27 mouse cellular contexts compared by ENCODE assay signal in genomic region chr11:102496206-102496605, GRCm38 (mm10). TPM values are rescaled to one million over a fixed set of nuclear protein-coding genes. Genes with fewer than 3 reads are reported as not detected.
DNase-seq lines count a peak whose midpoint lies in the region; ATAC-seq and TF ChIP-seq lines count a peak whose summit lies in the region.
"Had no signal": no experiment of that assay in that cellular context is flagged by ENCODE, and none has a peak within 500 bp of the region (broad histone marks: within the 10 kb centered on the region; RNA-seq: fewer than 3 reads in every experiment).

No protein-coding gene starts in this region.

- no peak overlapping the region for H3K9ac ChIP-seq in forebrain, embryonic 13.5 days
- H3K9ac ChIP-seq: forebrain, embryonic 15.5 days; hindbrain, embryonic 15.5 days; limb, embryonic 15.5 days; liver, embryonic 15.5 days; lung, embryonic 15.5 days; neural tube, embryonic 12.5 days had no signal

- no peak overlapping the region for H3K27ac ChIP-seq in forebrain, embryonic 13.5 days
- H3K27ac ChIP-seq: forebrain, embryonic 15.5 days; hindbrain, embryonic 10.5 days; hindbrain, embryonic 15.5 days; layer of hippocampus, adult 2 months; limb, embryonic 10.5 days; limb, embryonic 15.5 days; liver, embryonic 15.5 days; lung, embryonic 15.5 days; neural tube, embryonic 12.5 days had no signal

- no peak for ATAC-seq in forebrain, embryonic 13.5 days
- ATAC-seq: forebrain, embryonic 15.5 days; midbrain, embryonic 16.5 days had no signal

- H3K36me3 ChIP-seq in forebrain, embryonic 13.5 days (ENCODE audit: poor library complexity, severe bottlenecking), result peaks cover 69% of the 10 kb centered on the region

- H3K4me2 ChIP-seq in forebrain, embryonic 13.5 days, result no peak overlapping the region
- H3K4me2 ChIP-seq: forebrain, embryonic 15.5 days; hindbrain, embryonic 15.5 days; limb, embryonic 15.5 days; liver, embryonic 15.5 days; lung, embryonic 15.5 days; midbrain, embryonic 11.5 days; neural tube, embryonic 12.5 days had no signal

- H3K4me3 ChIP-seq in lung, adult 2 months (replicated peaks; ENCODE audit: extremely low read depth, low read depth, low read length), result no peak overlapping the region
- H3K4me3 ChIP-seq in forebrain, embryonic 13.5 days, result no peak overlapping the region
- H3K4me3 ChIP-seq: forebrain, embryonic 15.5 days; hindbrain, embryonic 10.5 days; hindbrain, embryonic 15.5 days; layer of hippocampus, adult 2 months; limb, embryonic 10.5 days; limb, embryonic 15.5 days; liver, embryonic 15.5 days; lung, embryonic 15.5 days; neural tube, embryonic 12.5 days had no signal

- no peak for TF ChIP-seq CTCF in lung, adult 2 months (IDR thresholded peaks at IDR 0.05; ENCODE audit: insufficient read depth, low read length)

- WGBS in lung, adult 2 months, result 52% methylated on average over 2 of the region's 2 CpGs
- WGBS in forebrain, embryonic 13.5 days, result 94% methylated on average over 2 of the region's 2 CpGs

- H3K9me3 ChIP-seq in forebrain, embryonic 13.5 days (replicated peaks), result no peaks in the 10 kb centered on the region
- H3K9me3 ChIP-seq: forebrain, embryonic 15.5 days; hindbrain, embryonic 10.5 days; hindbrain, embryonic 15.5 days; limb, embryonic 10.5 days; limb, embryonic 15.5 days; liver, embryonic 15.5 days; lung, embryonic 15.5 days; neural tube, embryonic 12.5 days had no signal

- TF ChIP-seq POLR2A in lung, adult 2 months (IDR thresholded peaks at IDR 0.05; ENCODE audit: borderline replicate concordance, extremely low read depth, low read depth, low read length), result no peak

- peaks cover 4% of the 10 kb centered on the region for H3K4me1 ChIP-seq in lung, adult 2 months (ENCODE audit: control insufficient read depth, insufficient read depth, low read length)
- no peaks in the 10 kb centered on the region for H3K4me1 ChIP-seq in forebrain, embryonic 13.5 days
- H3K4me1 ChIP-seq: forebrain, embryonic 15.5 days; hindbrain, embryonic 10.5 days; hindbrain, embryonic 15.5 days; limb, embryonic 10.5 days; limb, embryonic 15.5 days; lung, embryonic 15.5 days; neural tube, embryonic 12.5 days had no signal

- DNase-seq in gastrocnemius, postnatal 25 days, result peak; percentile 24
- DNase-seq in gastrocnemius, postnatal 10 days, result no peak
- peak; percentile 21 for DNase-seq in lung, postnatal 10 days
- no peak for DNase-seq in lung, adult 2 months
- peak; percentile 28 for DNase-seq in fibroblast of lung, adult 2 months (ENCODE audit: low read depth)
- peak; percentile 48 for DNase-seq in skeletal muscle tissue, adult 2 months (ENCODE audit: low read depth, low spot score)
- no peak for DNase-seq in cerebellum, adult 11-12 months
- DNase-seq: adrenal gland, postnatal 10 days; cerebellum, adult 11 months; cerebellum, postnatal 10 days; heart, postnatal 14 days; kidney, adult 11 months; kidney, postnatal 36 days; right cerebral cortex, adult 18-20 months had no signal

- no peaks in the 10 kb centered on the region for H3K27me3 ChIP-seq in forebrain, embryonic 13.5 days
- H3K27me3 ChIP-seq: forebrain, embryonic 15.5 days; hindbrain, embryonic 15.5 days; limb, embryonic 15.5 days; liver, embryonic 15.5 days; lung, embryonic 15.5 days; neural tube, embryonic 12.5 days had no signal

RNA-seq across cellular contexts. Expression of gene Itga2b, which starts 26.3 kb away (rescaled TPM):
- total RNA-seq in gastrocnemius, postnatal 25 days (2021), result 1 to 10 TPM; 1.4 to 1.6 TPM
- 1 to 10 TPM; 1.9 to 3.7 TPM for total RNA-seq in gastrocnemius, postnatal 10 days (2021)
- 11.4 and 14.9 TPM in 2 replicates for polyA plus RNA-seq in lung, adult 2 months (2012; rRNA removed)
- polyA plus RNA-seq in forebrain, embryonic 13.5 days (2015; fragmentation: Nextera tagmentation; extraction: Ambion mirVana), result 2.9 and 3.8 TPM in 2 replicates

RNA-seq across cellular contexts. Expression of gene Fam171a2, which starts 48.7 kb away (rescaled TPM):
- total RNA-seq in gastrocnemius, postnatal 25 days (2021), result 1 to 10 TPM; 1.6 to 2.7 TPM
- total RNA-seq in gastrocnemius, postnatal 10 days (2021), result 10 to 100 TPM; 11.7 to 12.3 TPM
- 19.6 and 22.8 TPM in 2 replicates for polyA plus RNA-seq in lung, adult 2 months (2012; rRNA removed)
- 8.5 and 9.3 TPM in 2 replicates for polyA plus RNA-seq in forebrain, embryonic 13.5 days (2015; fragmentation: Nextera tagmentation; extraction: Ambion mirVana)
- polyA plus RNA-seq: inflammation-experienced regulatory T-cells, adult 6 months had no signal

RNA-seq across cellular contexts. Expression of gene Gpatch8, which starts 60.0 kb away (rescaled TPM):
- total RNA-seq in gastrocnemius, postnatal 25 days (2021), result 10 to 100 TPM; 17.5 to 19.6 TPM
- 10 to 100 TPM; 28.9 to 33.9 TPM for total RNA-seq in gastrocnemius, postnatal 10 days (2021)
- polyA plus RNA-seq in lung, adult 2 months (2012; rRNA removed), result 15.0 and 17.3 TPM in 2 replicates
- polyA plus RNA-seq in forebrain, embryonic 13.5 days (2015; fragmentation: Nextera tagmentation; extraction: Ambion mirVana), result 75.1 and 83.8 TPM in 2 replicates

Comparison
In these comparisons a context has a peak if more than half of its experiments do, and no peak if none do; other contexts are left out.
1. DNase-seq: peak in gastrocnemius, postnatal 25 days (single experiment), lung, postnatal 10 days (single experiment), fibroblast of lung, adult 2 months (single experiment) and skeletal muscle tissue, adult 2 months (single experiment); none in gastrocnemius, postnatal 10 days (single experiment), lung, adult 2 months (single experiment) and cerebellum, adult 11-12 months (single experiment).